Mouse (Mus musculus) brain, embryonic 14.5 days (tissue): ENCODE data around the gene 2310011J03Rik.

ENCODE experiments used
- CTCF ChIP-seq: fragments of 200-500 bp; IDR thresholded peaks from 2 replicates; pipeline ENCODE4 v1.5.1; 2012; ENCODE audit warnings: inconsistent platforms, mild to moderate bottlenecking, moderate library complexity, borderline replicate concordance; ENCODE audit not compliant: insufficient read depth, insufficient read length; ENCODE audit errors: extremely low read depth
- POLR2A ChIP-seq: fragments of 200-500 bp; IDR thresholded peaks from 2 replicates; pipeline ENCODE4 v1.6.1; 2012; ENCODE audit warnings: mild to moderate bottlenecking, inconsistent platforms, borderline replicate concordance; ENCODE audit not compliant: poor library complexity, insufficient read depth, insufficient read length, severe bottlenecking; ENCODE audit errors: extremely low read depth

GRCm38 (mm10) chr10:80316359-80316781, 4.0 kb downstream of the 2310011J03Rik start:
- no peak for TF ChIP-seq CTCF
- no peak for TF ChIP-seq POLR2A
